Mouse (Mus musculus): Measurements from ENCODE around the gene Slc8a2.

Gene Slc8a2

DNA sequence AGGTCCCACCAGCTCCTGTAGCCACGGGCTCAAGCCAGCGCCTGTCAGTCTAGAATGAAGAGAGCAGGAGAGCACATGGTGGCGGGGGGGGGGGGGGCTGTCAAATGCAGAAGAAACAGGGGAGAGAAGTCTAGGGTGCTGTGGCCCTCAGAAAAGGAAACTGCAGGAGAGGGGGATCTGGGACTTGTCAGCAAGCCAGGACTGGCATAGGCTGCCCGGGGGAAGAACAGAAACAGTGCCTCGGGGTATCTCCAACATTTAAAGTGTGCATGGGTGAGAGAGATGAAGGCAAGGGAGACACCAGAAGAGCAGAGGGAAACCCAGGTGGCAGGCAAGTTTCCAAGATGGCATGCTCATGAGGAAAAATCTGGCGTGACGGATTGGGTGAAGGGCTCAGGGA lies 32.4 kb downstream of the Slc8a2 start:
- DNase-seq (ENCODE audit: low read depth, low spot score), result no peak

DNA sequence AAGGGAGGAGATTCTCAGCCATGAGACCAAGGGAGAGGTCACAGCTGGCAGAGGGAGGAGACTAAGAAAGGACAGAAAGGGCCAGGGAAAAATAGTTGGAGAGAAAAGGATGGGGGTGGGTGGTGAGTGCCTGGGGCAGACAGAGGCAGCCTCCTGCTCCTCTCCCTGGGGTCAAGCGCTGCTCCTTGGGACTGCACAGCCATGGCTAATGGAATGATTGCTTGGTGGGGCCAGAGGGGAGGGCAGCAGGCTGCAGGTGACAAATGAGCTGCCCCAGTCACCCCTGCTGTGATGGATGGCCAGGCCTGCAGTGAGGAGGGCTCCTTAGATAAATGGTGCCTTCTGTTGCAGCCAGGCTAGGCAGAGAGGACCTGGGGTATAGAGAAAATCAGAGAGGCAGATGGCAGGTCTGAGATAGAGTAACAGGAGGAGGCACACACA lies 42.5 kb downstream of the Slc8a2 start:
- DNase-seq (ENCODE audit: low read depth, low spot score), result no peak

DNA sequence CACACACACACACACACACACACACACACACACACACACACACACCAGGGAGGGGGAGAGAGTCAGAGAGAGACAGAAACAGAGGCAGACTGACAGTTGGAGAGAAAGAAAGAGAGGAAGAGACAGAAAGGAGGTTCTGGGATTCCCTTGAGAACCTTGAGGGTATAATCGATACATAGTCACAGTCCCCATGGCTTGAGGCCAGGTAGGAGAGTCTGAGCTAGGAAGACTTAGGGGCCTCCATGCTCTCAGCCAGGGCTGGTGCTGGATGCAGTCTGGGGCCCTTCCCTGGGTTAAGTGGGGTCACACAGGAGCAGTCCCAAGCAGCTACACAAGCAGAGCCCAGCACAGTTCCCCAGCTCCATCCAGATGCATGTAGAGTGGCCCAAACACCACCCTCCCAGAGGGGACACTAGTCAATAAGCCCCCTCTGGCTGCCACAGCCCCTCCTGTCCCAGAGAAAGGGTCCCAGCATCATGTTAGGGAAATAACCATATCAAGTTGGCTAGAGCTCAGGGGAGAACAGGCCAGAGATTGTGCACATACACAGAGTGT lies 43.0 kb downstream of the Slc8a2 start:
- no peak for DNase-seq (ENCODE audit: low read depth, low spot score)

DNA sequence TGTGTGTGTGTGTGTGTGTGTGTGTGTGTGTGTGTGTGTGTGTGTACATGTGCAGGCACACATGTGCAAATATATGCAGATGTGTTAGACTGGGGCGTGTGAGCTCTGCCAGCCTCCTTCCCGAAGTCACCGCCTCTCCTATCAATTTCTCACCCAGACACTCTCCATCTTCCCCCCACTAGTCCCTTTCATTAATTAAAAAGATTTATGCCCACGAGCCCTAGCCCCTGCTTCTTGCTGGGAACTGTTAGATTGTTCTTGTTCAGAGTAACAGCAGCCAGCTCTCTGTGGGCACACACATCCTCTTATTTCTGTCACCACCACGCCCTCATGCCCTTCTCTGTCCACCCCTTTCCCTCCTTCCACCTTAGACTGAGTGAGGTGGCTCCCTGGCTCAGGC lies 43.5 kb downstream of the Slc8a2 start:
- DNase-seq (ENCODE audit: low read depth, low spot score), result no peak

DNA sequence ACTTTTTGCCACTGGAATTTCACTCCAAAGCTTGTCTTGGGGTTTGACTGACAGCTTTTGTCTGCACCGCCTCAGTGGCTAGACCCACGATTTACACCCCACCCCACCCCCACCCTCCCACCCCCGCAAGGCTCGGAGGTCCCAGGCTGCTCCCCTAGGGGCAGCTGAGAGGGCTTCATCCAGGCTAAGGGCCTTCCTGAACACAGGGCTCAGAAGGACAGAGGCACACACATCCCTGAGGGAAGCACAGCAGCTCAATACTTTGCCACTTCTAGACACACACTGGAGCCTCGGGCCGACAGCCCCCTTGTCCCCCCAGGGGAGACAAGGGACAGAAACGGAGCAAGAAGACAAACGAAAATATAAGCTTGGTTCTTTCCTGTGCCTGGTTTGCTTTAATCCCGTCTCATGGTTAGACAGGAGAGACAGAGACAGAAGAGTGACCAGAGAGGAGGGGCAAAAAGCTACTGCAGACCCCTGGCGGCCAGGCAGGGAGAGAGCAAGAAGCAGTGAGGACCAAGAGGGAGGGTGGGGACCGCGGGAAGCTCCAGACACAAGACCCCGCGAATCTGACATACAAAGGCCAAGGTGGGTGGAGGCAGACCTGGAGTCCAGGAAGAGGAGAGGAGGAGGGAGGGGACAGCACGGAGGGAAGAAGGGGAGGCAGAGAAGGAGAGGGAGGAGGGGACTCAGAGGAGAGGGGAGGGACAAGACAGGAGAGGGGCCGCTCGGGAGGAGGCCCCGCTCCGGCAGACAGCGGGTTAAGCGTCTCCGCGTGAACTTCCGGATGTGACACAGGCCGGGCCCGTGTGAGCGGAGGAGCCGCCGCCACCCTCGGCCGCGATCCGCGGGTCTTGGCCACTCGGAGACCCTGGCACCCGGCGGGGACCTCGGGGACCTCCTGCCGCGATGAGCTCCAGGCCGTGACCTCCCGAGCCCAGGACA lies 45.2 kb downstream of the Slc8a2 start, which contains the start of gene Meis3:
Gene Meis3, plus strand, starts transcription at position 494 of the 945 bp plus-strand sequence.
- peak; percentile 28 for DNase-seq (ENCODE audit: low read depth, low spot score)

DNA sequence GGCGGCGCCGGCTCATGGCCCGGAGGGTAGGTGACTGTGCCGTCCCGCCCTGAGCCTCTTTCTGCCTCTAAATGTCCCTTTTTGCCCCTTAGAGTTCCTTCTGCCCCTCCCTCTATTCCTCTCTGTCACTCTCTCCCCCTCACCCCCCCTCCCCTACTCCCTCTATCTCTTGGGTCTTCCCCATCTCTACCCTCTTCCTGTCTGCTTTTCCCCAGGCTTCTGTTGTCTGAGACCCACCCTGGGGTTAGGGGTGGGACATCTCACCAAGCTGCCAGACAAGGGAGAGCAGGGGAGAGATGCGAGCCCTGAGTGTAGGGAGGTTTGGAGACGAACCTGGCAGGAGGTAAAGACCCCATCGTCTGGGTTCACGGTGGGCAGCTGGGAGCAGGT lies 45.9 kb downstream of the Slc8a2 start:
- no peak for DNase-seq (ENCODE audit: low read depth, low spot score)

DNA sequence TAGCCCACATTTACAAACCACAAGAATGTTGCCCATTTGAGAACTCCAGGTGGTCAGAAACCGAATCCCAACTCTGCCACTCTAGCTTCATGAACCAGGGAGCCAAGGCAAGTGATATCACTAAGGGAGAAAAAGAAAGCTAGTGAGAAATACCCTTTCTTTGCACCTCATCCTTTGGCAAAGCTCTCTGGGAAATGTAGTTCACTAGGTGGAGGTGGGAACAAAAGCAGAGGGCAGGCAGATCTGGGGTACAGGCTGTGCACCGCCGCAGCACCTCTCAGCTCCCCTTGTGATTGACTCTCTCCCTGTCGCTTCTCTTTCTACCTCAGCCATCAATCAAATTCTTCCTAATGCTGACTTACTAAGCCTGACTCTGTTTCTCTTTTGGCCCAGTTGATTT lies 48.5 kb downstream of the Slc8a2 start:
- no peak for DNase-seq (ENCODE audit: low read depth, low spot score)

DNA sequence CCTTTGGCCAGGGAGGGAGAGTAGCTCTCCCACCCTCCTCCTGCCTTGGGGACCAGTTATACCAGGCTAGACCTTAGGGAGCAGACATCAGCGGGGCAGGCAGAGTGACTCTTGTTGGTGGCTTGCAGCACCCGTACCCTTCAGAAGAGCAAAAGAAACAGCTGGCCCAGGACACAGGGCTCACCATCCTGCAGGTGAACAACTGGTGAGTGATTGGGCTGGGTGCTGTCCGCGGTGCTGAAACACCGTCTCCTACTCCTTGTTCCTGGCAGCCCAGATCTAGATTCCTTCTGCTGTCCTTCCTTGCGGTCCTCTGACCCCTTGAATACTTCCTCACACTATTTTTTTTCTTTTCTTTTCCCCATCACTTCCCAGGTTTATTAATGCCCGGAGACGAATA lies 54.0 kb downstream of the Slc8a2 start:
- no peak for DNase-seq (ENCODE audit: low read depth, low spot score)

DNA sequence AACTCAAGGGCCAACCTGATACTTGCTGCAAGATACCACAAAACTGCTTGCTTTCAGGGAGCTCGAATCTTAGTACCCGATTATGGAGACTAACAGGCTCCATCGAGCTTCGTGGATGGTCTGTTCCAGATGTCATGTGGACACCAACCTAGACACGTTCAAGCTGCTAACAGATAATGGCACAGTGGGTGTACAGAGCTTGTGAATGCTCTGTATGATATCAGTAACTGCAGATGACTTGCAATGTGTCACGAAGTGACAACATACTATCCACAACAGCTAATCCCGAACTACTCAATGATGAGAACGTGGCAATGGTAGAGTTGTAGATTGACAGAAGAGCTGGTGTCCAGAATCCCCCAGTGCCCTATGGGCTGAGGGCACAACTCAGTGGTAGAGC lies 57.9 kb downstream of the Slc8a2 start:
- DNase-seq (ENCODE audit: low read depth, low spot score), result no peak

DNA sequence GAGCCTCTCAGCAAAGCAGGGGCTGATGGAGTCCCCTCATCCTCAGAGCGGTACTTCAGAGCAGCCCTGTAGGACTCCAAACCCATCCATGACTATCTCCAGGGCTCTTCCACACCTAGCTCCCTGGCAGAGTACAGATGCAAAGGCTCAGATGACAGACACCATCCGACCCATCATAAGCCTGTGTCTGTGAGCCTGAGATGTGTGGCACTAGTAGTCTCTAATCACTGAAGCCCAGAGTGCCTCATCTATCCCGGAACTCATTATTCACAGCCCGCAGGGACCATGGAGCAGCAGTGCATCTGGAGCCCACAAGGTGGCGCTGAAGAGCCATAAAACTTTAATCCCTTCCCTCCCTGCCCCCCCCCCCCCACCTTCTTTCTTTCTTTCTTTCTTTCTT lies 62.7 kb downstream of the Slc8a2 start:
- DNase-seq (ENCODE audit: low read depth, low spot score), result peak; percentile 65

DNA sequence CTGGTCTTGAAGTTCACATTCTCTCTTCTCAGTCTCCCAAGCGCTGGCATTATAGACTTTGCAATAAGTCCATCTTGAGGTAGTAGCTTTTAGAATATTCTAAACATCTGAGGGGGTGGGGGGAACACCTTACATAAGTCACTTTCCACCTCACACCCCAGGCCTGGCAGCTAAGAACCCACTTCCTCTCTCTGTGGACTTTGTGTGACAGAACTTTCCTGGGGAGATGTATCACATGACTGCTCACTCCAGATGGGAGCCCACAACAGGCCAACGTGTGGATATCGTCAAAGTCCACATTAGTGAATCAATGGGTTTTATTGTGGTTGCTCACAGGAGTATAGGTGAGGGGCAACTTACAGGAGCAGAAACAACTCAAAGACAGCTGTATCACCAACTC lies 64.1 kb downstream of the Slc8a2 start:
- DNase-seq (ENCODE audit: low read depth, low spot score), result no peak

DNA sequence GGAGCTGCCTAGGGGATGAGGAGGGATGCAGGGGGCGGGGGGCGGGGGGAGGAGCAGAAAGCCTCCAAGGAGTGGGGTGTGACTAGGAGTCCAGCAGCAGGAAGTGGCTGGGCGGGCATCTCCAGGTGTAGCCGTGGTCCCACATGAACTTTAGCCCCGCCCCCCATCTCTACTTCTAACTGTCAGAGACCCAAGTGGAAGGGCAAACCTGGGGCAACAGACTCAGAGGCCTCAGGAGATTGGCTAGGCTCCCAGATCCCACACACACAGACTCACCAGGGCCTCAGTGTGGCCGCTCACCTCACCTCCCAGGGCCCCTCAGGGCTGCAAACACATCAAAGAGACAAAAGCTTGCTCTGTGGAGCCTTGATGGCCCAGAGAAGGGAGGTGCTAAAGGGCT lies 67.0 kb downstream of the Slc8a2 start:
- DNase-seq (ENCODE audit: low read depth, low spot score), result no peak

DNA sequence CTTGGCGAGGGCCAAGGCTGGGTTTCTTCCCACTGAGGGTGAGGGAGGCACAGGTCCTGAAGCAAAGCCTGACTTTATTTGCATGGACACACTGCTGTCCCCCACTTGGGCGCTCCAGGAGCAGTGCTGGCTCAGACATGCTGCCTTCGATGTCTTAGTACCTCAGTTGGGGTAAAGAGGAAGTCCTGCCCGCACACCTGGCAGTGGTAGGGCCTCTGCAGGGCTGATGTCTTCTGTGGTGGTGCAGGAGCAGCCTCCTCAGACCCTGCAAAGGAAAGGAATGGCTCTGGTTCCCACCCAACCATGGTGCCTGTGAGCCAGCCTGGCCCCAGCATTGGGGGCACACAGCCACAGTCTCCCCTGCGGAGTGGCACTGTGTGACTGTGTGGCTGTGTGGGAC lies 67.5 kb downstream of the Slc8a2 start:
- DNase-seq (ENCODE audit: low read depth, low spot score), result no peak

DNA sequence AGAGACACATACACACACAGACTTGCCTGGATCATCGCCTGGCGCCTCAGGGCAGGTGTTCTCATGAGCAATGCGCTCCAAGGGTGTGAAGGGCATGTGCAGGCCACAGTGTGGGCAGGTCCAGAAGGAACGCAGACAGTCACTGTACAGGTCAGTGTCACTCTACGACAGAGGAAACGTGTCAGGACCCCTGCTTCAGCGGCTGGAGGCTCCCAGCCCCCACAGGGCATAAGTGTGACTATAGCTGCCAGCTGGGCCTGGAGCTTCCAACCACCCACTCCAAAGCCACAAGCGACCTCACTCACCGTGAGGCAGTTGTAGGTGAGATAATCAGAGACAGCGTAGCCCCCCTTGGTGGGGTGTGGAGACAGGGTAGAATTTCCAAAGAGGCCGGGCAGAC lies 68.9 kb downstream of the Slc8a2 start:
- no peak for DNase-seq (ENCODE audit: low read depth, low spot score)

DNA sequence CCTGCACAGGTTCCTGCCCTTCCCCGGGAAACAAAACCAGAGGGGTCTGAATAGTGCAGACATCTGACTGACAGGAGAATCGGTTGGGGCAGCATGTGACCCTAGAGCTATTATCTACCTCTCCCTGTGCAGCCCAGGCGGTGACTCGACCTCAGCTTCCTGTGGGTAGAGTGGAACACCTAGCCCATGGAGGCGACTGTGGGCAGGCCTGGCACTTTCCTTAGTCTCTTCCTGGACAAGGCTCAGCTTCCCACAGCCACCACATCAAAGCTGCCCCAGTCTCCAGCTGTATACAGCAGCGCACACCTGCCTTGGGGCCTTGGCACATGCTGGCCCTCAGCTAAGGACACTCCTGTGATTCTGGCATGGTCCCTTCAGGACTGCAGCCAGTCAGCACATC lies 71.5 kb downstream of the Slc8a2 start:
- DNase-seq (ENCODE audit: low read depth, low spot score), result no peak

DNA sequence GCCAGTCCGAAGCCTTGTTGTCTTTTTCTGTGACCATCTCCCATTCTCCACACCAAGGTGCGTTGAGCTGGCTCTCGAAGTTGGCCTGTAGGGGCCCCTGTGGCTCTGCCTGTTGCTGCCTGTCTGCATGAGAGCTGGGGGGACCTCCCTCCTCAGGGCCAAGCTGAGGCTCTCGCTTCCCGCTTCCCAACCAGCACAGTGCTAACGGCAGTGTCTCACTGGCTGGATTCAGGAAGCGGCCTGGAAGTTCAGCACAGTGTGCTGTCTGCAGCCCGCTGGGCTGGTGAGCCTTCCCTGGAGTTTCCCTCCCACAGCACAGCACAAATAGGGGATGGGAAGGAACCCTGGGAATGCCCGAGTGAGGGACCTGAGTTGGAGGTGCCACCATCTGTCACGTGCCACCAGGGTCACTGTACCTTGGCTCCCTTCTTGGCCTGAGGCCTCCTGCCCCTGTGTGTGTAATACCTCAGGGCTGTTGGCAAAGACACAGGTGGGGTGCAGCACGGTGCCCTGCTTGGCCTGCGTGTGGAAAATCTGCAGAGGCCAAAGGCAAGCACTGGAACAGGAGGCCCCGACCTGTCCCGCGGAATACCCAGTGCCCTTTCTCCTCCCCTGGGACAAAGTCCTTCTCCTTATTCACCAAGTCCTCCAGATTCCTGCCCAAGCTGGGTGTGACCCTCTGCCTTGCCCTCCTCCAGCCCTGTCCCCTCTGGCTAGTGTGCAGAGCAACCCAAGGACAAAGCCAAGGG lies 73.3 kb downstream of the Slc8a2 start:
- DNase-seq (ENCODE audit: low read depth, low spot score), result no peak

DNA sequence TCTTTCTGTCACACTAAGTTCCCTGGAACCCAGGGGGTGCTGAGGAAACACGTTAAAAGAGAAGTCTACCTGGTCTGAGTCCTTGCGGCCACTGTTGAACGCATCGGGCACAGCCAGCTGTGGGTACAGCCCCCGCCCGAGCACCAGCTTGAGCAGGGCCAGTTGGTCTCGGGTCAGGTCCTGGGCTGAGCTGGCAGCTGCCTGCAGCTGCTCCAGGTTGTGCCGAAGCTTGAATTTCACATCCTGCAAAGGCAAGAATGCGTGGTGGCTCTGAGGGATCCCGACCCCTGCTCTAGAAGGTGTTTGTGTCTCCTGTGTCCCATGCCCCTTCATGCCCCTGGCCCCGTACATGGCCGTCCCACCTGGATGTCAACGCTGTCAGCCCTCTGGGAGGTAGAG lies 73.9 kb downstream of the Slc8a2 start:
- no peak for DNase-seq (ENCODE audit: low read depth, low spot score)

DNA sequence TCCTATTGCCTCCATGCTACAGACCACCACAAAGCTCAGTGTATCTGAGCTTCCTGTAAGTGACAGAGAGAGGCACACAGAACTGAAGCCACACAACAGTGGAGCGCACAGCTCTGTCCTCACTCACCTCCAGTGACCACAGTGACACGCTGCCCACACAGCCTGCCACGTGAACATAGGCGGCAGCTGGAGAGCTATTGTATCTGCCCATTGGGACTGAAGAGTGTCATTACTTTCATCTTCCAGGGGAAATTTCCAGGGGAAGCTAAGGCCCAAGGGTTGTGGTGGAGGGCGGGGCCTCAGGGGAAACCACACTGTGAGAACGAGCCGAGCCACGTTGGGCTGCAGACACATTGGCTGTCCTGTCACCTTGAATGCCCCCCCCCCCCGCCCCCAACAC lies 75.2 kb downstream of the Slc8a2 start:
- DNase-seq (ENCODE audit: low read depth, low spot score), result no peak

DNA sequence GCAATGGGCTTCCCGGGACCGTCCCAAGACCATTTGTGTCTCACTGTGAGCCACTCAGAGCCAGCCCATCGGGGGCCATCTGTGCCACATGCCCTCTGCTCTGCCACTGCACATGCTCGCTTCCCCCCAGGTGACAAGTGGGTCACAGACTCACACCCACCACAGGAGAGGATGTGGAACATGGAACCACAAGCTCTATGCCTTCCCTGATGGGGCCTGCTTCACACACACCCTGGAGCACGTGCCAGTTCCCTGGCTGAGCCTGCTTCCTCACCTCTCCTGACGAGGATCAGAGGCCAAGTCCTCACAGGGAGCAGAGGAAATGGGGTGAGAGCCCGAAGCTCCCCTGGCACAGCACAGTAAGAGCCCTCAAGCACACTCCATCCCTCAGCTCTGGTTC lies 77.5 kb downstream of the Slc8a2 start:
- no peak for DNase-seq (ENCODE audit: low read depth, low spot score)

DNA sequence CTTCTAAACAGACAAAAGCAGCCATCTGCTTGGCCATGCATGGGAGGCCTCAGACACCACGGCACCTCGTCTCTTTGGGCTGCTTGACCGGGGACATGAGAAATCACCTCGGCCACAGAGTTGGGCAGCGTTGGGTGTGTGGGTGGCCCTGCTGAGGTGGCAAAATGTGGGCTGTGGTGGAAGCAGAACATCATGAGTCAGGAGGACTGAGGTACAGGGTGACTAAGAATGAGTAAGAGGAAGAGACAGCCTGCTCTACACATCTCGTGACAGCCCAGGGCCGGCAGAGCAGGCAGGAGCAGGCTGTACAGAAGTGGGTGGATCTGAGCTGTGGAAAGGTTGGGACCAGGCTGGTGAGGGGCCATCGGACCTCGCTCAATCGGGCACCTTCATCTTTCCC lies 77.9 kb downstream of the Slc8a2 start:
- no peak for DNase-seq (ENCODE audit: low read depth, low spot score)

DNA sequence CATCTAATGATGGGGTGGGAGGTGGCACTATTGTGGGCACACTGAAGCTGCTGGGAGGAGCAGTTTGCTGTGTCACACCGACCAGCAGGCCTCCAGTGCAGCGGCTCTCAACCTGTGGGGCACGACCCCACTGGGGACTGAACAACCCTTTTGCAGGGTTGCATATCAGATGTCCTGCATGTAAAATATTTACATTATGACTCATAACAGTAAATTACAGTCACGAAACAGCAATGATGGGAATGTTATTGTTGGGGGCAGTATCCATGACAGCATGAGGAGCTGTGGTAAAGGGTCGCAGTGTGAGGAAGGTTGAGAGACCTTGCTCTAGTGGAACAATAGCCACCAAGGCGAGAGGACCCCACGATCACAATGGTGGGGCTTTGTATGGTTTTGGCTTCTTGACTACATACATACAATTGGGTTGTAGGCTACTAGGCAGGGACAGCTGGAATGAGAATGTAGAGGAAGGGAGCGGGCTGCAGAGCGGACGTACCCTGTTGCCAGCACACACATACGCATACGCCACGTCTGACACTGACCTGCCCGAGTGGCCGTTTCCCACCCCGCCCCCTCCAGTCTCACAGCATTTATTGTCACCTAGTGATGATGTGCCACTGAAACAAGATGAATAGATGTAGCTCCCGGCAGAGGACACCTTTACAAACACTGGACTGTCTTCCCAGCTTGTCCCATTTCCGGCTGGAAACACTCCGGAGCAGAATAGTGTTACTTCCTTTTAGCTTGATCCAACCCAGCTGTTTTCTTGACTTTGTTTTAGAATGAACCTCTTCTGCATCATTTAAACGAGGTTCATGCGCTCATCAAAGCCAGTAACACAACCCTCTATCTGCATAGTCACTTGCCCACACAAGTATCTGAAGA lies 79.4 kb downstream of the Slc8a2 start:
- no peak for DNase-seq (ENCODE audit: low read depth, low spot score)
